Mouse (Mus musculus) fat pad, adult 2 months (tissue): ENCODE measurements around the gene Zfp472.
"Not testable (repeated sequence)": the region's sequence is repeated elsewhere in the genome, so short reads cannot be mapped to it uniquely, and the experiment has no call there.

Source experiments
- DNase-seq: peaks from one replicate; pipeline ENCODE4 v3.0.0-alpha.2; 2011; ENCODE audit warnings: low read depth, low spot score; ENCODE audit errors: extremely low read depth

Zfp472 gene

DNA sequence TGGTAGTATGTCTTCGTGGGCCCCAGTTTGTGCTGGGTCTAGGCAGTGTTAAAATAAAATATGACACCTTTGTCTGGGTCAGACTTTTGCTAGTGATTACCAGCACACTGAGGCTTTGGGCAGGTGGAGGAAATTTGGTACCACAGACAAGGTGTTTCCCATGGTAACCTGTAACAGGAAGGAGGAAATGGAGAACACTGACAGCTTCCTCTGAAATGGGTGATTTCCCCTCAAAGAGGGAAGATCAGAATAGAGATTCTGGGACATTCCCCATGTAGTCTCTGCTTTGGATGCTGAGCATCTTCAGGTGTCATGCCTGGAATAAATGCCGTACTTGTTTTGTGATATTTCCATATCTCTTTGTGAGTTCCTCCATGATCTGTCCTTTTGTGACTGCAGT lies 32.9 kb downstream of the Zfp472 start:
- DNase-seq = no peak

DNA sequence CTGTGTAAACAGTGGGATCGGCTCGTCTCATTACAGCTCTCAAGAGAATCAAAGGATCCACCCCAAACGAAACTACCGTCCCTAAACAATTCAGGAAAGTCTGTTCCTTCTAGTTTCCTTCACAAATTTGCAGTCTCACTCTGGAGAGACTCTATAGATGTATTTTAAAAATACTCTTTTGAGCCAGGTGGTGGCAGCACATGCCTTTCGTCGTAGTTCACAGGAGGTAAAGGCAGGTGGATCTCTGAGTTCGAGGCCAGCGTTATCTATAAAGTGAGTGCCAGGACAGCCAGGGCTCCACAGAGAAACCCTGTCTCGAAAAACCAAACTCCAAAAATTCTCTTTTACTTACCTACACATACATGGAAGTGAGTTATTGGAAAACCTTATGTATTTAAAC lies 42.7 kb downstream of the Zfp472 start:
- no peak for DNase-seq

DNA sequence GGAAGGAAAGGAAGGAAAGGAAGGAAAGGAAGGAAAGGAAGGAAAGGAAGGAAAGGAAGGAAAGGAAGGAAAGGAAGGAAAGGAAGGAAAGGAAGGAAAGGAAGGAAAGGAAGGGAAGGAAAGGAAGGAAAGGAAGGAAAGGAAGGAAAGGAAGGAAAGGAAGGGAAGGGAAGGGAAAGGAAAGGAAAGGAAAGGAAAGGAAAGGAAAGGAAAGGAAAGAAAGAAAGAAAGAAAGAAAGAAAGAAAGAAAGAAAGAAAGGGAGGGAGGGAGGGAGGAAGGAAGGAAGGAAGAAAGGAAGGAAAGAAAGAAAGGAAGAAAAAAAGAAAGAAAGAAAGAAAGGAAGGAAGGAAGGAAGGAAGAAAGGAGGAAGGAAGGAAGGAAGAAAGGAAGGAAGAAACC lies 54.8 kb downstream of the Zfp472 start:
- DNase-seq = not testable (repeated sequence)
